Mouse (Mus musculus) megakaryocyte, embryonic 14.5 days (primary cell): ENCODE results near the gene Vangl2.

Experiments
- FLI1 ChIP-seq: IDR thresholded peaks from 2 replicates; pipeline ENCODE4 v1.6.1; 2012; ENCODE audit warnings: low read length, inconsistent platforms, mixed read lengths
- GATA1 ChIP-seq: IDR thresholded peaks from 3 replicates; pipeline ENCODE4 v1.6.1; 2012; ENCODE audit warnings: mixed read lengths, low read length, inconsistent platforms, borderline replicate concordance

DNA sequence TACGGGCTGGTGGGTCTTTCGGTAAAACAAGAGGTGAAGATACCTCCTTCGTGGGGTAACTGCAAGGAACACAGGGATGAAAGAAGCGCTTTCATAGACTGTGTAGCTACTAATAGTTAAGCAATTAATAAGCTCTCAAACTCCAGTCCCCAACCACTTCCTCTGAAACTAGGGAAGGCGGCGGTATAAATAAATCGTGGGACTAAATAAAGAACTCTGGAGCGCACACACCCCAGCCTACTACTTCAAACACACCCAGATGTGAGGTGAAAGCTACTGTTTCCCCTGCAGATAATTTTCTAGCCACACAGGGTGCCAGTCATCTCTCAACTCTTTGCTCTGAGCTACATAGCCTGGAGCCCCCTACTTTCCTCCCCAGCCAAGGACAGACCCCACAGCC lies 12.2 kb downstream of the Vangl2 start:
- no peak for TF ChIP-seq GATA1
- no peak for TF ChIP-seq FLI1
